Mouse (Mus musculus) bone marrow macrophage, adult 2 months (primary cell): ENCODE data around the gene Tspan9.

Experiments used
- CTCF ChIP-seq: IDR thresholded peaks from 2 replicates; pipeline ENCODE4 v1.5.1; 2012; ENCODE audit warnings: low read depth, mild to moderate bottlenecking, low read length, moderate library complexity
- POLR2A ChIP-seq: IDR thresholded peaks from 2 replicates; pipeline ENCODE4 v1.6.1; 2012; ENCODE audit warnings: mild to moderate bottlenecking, low read depth, low read length, borderline replicate concordance

DNA sequence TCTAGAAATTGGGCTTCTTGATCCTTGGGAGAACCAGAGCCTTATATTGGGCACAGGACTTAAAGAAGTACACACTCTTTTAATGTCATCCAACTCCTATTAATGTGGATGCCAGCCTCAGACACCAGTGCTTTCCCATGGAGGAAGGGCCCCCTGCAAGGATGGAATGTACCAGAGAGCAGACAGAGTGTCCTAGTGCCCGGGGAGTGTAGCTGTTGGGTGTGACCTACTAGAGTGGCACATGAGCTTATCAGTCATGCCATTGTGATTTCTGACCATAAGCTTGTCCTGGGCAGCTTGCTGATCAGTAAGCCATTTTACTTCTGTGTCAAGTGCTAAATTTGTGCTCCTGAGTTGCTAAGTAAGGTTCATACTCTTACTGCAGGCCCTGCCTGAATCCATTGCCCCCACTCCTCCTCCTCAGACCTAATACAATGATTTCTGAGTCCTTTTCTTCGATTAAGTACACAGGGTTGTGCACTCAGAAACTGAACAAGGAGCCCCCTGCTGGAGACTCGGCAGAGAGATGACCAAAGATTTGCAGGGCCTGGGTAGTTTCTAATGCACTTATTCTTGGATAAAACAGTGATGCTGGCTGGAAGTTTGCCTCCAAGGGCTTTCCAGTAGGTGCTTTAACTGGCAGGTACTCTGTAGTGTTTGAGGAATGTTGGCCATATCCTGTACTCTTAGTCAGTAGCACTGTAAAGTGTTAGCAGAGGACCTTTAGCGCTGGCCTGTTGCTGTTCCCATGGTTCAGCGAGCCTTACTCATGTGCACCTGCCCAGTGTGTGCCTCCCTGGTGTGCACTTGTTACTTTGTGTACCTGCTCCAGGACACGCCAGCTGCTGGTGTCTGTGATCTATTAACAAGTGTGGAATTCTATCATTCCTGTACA lies 25.6 kb upstream of the Tspan9 start:
- TF ChIP-seq POLR2A (no peak), CTCF (no peak)
